Mouse (Mus musculus) urinary bladder, postnatal 4 days (tissue): Measurements from ENCODE around the gene Mpped1.

ENCODE experiments used
- DNase-seq, 2 experiments: peaks; one replicate each; pipeline ENCODE4 v3.0.0; 2021 to 2022; ENCODE audit warnings: low spot score in 2 of 2

Mpped1 gene

GRCm38 (mm10) chr15:83789046-83789445 is 9.8 kb downstream of the Mpped1 start:
- DNase-seq, result no peak

- DNase-seq, result no peak
These were observed 17.7 kb downstream of the Mpped1 start for GRCm38 (mm10) chr15:83796924-83797323.

GRCm38 (mm10) chr15:83798964-83799363 is 19.7 kb downstream of the Mpped1 start:
- no peak for DNase-seq

- DNase-seq, result no peak
These were observed 21.7 kb downstream of the Mpped1 start for GRCm38 (mm10) chr15:83801011-83801410.

GRCm38 (mm10) chr15:83814106-83814505 is 34.8 kb downstream of the Mpped1 start:
- no peak for DNase-seq

GRCm38 (mm10) chr15:83828011-83828410 is 48.7 kb downstream of the Mpped1 start:
- no peak for DNase-seq

- DNase-seq, result no peak
These were observed 50.0 kb downstream of the Mpped1 start for GRCm38 (mm10) chr15:83829226-83829625.

GRCm38 (mm10) chr15:83832265-83832664 is 53.0 kb downstream of the Mpped1 start:
- DNase-seq, result no peak

- DNase-seq, result no peak
These were observed 61.9 kb downstream of the Mpped1 start for GRCm38 (mm10) chr15:83840950-83841719.

- DNase-seq, result no peak
These were observed 63.2 kb downstream of the Mpped1 start for GRCm38 (mm10) chr15:83842419-83842818.

- DNase-seq, result no peak
These were observed 63.9 kb downstream of the Mpped1 start for GRCm38 (mm10) chr15:83842915-83843789.

- no peak for DNase-seq
These were observed 66.5 kb downstream of the Mpped1 start for GRCm38 (mm10) chr15:83845734-83846133.

GRCm38 (mm10) chr15:83846592-83846991 is 67.3 kb downstream of the Mpped1 start:
- no peak for DNase-seq

GRCm38 (mm10) chr15:83847512-83847911 is 68.2 kb downstream of the Mpped1 start:
- no peak for DNase-seq

GRCm38 (mm10) chr15:83848193-83848592 is 68.9 kb downstream of the Mpped1 start:
- no peak for DNase-seq

GRCm38 (mm10) chr15:83853400-83853811 is 74.1 kb downstream of the Mpped1 start:
- no peak for DNase-seq

GRCm38 (mm10) chr15:83857129-83857528 is 77.9 kb downstream of the Mpped1 start:
- peak; percentile 28 to 73 for DNase-seq

GRCm38 (mm10) chr15:83865626-83866025 is 86.4 kb downstream of the Mpped1 start:
- no peak for DNase-seq

GRCm38 (mm10) chr15:83870936-83871335 is 91.7 kb downstream of the Mpped1 start:
- no peak for DNase-seq

GRCm38 (mm10) chr15:83877155-83877866 is 98.0 kb downstream of the Mpped1 start:
- no peak for DNase-seq

GRCm38 (mm10) chr15:83877898-83878297 is 98.6 kb downstream of the Mpped1 start:
- DNase-seq, result no peak

GRCm38 (mm10) chr15:83879845-83880244 is 100.6 kb downstream of the Mpped1 start:
- no peak for DNase-seq
